Mouse (Mus musculus): ENCODE data around the gene Arrdc2.

DNA sequence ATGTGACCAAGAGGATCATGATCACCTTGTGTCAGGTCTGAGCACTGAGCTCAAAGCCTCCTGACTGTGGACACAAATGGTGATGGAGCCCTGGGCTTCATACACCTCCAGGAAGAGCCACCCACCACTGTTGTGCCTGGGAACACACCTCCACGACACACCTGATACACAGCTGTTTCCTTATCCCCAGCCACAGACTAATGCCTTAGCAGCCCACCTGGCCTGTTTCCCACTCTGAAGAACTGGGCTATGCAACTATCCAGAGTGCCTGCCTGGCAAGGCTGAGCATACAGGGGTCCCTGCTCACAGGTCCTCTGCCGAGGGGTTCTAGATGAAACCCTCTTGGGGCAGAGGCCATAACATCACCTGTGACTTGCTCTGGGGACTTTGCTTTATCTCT lies 45.3 kb downstream of the Arrdc2 start:
- no peak for TF ChIP-seq CTCF (conservative IDR thresholded peaks at IDR 0.05; ENCODE audit: insufficient read depth, insufficient read length, low read depth, low read length)
- no peak for TF ChIP-seq POLR2A (IDR thresholded peaks at IDR 0.05; ENCODE audit: low read depth, low read length)
